Mouse (Mus musculus): Measurements from ENCODE around the gene Prkcg. TPM values are rescaled to one million over a fixed set of nuclear protein-coding genes. Genes with fewer than 3 reads are reported as not detected.
A peak's percentile ranks its signal among the peaks of the same experiment; 100 is the strongest.

Gene Prkcg
- total RNA-seq, 2 experiments from 2014 or later: 88.7 to 100 TPM

DNA sequence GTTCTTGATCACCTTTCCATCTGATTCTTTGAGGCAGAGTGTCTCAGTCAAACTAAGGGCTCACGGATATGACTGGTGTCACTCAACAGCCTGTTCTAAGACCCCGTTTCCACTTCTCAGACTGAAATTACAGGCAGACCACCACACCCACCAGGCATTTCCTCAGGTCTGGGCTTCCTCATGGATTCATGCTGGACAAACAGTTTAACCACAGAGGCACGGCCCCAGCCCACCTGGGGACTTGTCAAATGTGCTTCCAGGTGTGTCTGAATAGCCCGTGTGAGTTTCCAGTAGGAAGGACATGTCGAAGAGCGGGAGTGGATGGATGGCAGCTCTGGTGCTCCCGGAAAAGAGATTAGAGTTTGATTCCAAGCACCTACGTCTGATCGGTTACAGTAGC, 60.8 kb downstream of the Prkcg start:
- intact Hi-C loops (cut with DNase I): no loop called here
- DNase-seq: no peak

DNA sequence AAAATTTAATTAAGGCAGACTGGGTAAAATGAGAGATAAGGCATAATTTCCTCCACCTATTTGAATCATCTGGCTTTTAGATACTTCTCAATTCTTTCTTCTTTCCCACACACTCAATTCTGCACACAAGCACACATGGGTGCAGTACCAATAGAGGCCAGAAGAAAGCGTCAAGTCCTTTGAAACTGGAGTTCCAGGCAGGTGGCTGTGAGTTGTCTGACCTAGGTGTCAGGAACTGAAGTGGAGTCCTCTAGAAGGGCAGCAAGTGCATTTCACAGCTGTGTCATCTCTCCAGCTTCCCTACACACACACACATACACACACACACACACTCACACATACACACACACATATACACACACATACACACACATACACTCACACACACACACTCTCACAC, 62.6 kb downstream of the Prkcg start:
- no peak for DNase-seq
- intact Hi-C loops (cut with DNase I): no loop called here

DNA sequence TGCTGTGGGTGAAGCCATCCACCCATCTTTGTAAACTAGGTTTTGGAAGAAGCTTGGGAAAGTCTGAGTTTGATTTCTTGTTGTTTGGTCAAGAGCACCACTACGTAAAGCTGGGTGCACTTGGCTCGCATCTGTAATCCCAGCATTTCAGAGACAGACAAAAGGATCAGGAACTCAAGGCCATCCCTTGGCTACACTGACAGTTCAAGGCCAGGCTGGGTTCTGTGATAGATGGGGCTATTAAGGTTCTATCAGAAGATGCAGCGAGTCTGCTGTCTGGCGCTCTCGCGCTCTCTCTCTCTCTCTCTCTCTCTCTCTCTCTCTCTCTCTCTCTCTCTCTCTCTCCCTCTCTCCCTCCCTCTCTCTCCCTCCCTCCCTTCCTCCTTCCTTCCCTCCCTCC, 65.9 kb downstream of the Prkcg start:
- no peak for DNase-seq
- intact Hi-C loops (cut with DNase I): no loop called here

DNA sequence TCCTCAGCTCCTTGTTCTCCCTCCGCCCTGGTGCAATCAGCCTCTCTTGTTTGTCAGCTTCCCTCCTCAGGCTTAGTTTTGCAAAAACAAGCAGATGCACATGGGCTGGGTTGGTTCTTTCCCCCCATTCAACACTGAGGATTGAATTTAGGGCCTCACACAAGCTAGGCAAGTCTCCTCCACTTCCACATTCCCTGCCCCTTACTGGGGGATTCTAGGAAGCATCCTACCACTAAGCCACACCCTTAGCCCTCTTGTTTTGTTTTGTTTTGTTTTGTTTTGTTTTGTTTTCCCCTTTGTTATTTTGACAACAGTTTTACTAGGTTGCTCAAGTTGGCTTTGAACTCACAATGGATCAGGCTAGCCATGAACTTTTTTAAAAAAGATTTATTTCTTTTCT, 71.7 kb downstream of the Prkcg start:
- DNase-seq: no peak
- intact Hi-C loops (cut with DNase I): no loop called here

DNA sequence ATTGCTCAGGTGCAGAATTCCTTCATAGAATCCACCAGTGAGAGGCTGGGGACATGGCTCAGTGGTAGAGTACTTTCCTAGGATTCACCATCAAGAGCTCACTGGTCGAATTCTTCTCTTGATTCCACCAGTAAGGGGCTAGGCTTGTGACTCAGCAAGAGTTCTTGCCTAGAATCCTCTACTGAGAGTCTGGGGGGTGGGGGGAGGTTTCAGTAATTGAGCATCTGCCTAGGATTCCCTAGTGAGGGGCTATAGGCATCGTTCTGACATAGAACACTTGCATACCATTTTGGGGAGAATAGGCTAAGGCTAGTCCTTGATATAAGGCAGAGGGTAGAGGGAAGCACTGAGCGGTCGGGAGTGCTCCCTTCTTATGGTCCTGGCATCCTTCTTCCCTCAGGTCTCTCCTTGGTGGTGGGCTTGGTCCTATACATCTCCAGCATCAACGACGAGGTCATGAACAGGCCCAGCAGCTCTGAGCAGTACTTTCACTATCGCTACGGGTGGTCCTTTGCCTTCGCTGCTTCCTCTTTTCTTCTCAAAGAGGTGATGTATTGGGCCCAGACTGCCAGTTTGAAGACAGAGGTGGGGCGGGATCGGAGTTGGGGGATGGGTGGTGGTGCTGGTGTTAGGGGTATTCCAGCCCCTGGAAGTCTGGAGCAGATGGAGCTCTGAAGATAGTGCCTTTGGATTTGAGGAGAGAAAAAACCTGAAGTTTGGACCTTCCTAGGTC, 76.7 kb downstream of the Prkcg start:
- no peak for DNase-seq
- intact Hi-C loops (cut with DNase I): no loop called here

DNA sequence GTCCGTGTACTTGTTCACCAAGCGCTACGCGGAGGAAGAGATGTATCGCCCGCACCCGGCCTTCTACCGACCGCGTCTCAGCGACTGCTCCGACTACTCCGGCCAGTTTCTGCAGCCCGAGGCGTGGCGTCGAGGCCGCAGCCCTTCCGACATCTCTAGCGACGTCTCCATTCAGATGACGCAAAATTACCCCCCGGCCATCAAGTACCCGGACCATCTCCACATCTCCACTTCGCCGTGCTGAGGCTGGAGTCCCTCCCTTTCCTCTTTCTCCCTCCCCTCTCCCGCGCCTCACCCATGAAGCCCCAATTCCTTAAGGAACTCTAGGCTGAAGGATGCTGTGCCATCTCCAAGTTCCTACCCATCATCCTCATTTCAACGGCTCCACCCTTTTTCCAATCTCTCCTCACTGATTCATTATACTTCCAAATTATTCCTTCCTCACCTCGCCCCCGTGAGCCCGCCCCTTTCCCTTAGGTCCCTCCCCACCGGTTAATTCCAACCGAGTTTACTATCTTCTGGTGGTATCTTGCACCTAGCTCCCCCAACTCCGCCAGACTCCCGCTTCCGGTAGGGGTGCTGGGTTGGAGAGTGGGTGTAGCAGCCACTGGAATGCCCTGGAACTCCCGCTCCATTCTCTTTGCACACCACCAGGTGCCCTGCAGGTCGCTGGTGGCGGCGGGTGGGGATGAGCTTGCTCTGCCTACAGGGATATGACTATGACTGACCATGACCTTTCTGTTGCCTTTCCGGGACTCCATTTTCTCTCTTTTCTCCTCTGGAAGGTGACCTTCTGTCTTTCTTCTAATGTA, 77.9 kb downstream of the Prkcg start:
- intact Hi-C loops (cut with DNase I): no loop called here
- DNase-seq: no peak

DNA sequence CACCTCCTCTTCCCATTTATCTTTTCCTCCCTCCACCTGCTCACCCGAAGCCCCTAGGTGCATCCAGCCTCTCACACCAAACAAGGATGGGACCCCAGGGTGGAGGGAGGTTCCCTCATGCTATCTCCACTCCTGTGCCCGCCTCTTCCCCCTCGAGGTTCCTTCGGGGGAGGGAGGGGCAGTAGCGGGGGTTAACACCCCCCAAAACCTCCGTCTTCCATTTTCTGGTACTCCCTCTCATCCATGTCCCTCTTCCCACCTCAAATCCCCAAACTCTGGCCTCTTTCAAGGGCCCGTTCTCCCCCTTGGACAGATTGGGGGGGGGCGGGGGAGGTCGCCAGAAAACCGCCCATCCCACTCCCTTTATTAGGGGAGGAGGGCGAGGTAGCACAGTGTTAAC, 78.6 kb downstream of the Prkcg start:
- intact Hi-C loops (cut with DNase I): no loop called here
- DNase-seq: no peak

DNA sequence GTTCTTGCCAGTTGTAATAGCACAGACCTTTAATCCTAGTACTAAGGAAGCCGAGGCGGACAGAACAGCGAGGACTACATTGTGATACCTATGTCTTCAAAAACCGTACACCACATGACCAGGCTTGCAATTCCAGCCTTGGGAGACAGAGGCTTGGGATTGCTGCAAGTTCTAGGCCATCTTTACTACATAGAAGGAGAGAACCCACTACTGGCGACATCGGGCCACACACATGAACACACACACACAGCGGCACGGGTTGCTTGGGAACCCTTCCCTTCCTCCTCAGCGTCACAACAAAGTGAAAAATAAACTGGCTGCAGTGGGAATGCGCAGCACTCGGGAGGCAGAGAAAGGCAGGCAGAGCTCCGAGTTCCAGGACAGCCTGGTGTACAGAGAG, 79.3 kb downstream of the Prkcg start:
- DNase-seq: no peak
- intact Hi-C loops (cut with DNase I): no loop called here

DNA sequence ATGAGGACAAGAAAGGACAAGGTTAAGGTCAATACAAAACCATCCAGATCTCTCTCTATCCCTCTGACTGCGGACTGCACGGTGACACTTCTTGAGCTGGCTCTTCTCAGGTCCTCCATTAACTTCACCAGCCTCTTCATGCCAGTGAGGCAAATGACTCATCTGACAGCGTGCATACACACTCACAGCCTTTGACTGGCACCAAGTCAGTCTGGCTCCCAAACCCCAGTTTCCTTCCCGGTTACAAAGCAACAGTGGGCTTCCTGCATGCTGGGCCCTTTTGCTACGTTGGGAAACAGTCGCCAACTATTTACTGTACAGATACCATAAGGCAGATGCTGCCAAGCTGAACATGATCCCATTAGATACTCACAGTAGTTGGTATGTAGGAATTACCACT, 80.2 kb downstream of the Prkcg start:
- DNase-seq: no peak
- intact Hi-C loops (cut with DNase I): no loop called here

DNA sequence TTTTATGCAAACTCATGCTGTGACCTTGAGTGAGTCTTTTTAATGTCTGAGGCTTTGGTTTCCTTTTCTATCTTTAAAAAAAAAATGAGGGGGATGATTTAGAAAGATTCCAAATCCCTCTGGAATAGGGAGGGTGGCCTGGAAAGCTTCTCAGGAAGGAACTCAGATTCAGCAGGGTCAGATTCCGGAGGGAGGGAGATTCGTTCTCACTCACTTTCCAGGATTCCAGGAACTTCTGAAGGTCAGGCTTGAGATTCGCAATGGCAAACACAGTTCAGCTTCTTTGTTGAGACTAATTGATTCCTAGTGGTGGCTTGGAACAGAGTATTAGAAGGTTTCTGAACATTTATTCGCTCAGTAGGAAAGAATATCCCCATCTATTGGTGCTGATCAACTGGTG, 81.4 kb downstream of the Prkcg start:
- DNase-seq: no peak
- intact Hi-C loops (cut with DNase I): no loop called here

DNA sequence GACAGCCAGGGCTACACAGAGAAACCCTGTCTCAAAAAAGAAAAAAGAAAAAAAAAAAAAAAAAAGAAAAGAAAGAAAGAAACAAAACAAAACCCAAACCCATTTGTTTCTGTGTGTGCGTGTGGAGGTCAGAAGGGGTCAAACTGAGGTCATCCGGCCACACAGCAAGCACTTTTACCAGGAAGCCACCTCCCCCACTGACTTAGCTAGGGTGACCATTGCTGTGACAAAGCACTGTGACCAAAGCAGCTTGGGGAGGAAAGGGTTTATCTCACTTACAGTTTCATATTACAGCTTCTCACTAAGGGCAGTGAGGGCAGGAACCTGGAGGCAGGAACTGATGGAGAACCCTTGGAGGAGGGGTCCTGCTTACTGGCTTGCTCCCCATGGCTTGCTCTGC, 83.4 kb downstream of the Prkcg start:
- intact Hi-C loops (cut with DNase I): no loop called here
- DNase-seq: no peak

DNA sequence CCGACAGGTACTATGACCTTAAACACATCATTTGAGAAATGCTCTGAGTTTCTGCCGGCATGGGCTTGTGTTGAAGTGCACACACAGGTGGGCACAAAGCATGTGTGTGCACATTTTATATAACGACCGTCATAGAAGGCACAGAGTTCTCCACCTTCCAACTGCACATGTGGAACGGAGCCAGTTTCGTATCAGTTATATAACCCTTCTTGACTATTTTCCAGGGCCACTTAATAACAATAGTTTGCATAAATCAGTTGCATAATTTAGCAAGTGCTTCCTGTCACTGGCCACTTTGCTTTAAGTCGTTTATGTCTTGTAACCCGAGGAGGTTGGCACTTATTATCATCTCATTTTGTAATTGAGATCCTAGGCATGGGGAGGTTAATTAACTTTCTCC, 84.8 kb downstream of the Prkcg start:
- no peak for DNase-seq
- intact Hi-C loops (cut with DNase I): no loop called here

DNA sequence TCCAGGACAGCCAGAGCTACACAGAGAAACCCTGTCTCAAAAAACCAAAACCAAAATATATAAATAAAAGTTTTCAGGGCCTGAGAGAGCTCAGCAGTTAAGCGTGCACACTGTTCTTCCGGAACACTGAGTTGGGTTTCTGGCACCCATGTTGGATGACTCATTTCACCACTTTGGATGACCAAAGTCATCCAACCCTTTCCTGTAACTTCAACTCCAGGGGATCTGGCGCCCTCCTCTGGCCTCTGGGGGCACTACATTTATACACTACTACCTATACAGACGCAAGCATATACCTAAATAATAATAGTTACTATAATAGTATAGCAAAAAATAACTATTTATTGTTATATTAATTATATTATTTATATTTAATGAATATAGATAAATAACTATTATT, 87.9 kb downstream of the Prkcg start:
- intact Hi-C loops (cut with DNase I): no loop called here
- peak; percentile 61 for DNase-seq

Other genes with a start within 250 kb of the Prkcg start
- not detected for gene AU018091, start 120.0 kb upstream of the Prkcg start, total RNA-seq (2021)
- under 1 TPM; 0.06 to 0.08 TPM for gene Nlrp12, start 39.4 kb upstream of the Prkcg start, total RNA-seq (2021)
- gene Myadm, start 99 bp upstream of the Prkcg start, total RNA-seq (2021): 10 to 100 TPM; 34.6 to 35.9 TPM
- 100 to 1,000 TPM; 111 to 123 TPM for gene Cacng7, start 43.8 kb downstream of the Prkcg start, total RNA-seq (2021)
- gene Cacng8, start 101.5 kb downstream of the Prkcg start, total RNA-seq (2021): 100 to 1,000 TPM; 102 to 111 TPM
- gene Cacng6, start 135.0 kb downstream of the Prkcg start, total RNA-seq (2021): 1 to 10 TPM in 1 of 2 experiments, under 1 TPM in 1; 0.91 to 1.2 TPM
- not detected for gene Tarm1, start 213.4 kb downstream of the Prkcg start, total RNA-seq (2021)